Mouse (Mus musculus) forebrain, postnatal 0 days (tissue): ENCODE measurements at regions not wholly inside any gene's neighbourhood (a gene's known extent, or its start where the extent isn't known, plus 50 kb on each side); places are given as distances from the start of the nearest gene placed in this dataset.

Source experiments
- ATAC-seq: fragments of 200-750 bp; cut with Nextera tagmentation; 2 replicates; pipeline ENCODE4 v1.8.0; 2017; ENCODE audit warnings: mild to moderate bottlenecking, moderate library complexity
- DNase-seq: peaks from one replicate; pipeline ENCODE4 v3.0.0-alpha.2; 2015
- H3K27ac ChIP-seq: fragments of 300-500 bp; sonication (generic); 2 replicates; pipeline ENCODE4 v1.5.1; 2014; ENCODE audit warnings: low read depth, mild to moderate bottlenecking, antibody characterized with exemption, low read length, moderate library complexity, mixed read lengths
- H3K27me3 ChIP-seq: fragments of 300-500 bp; sonication (generic); 2 replicates; pipeline ENCODE4 v1.6.1; 2014; ENCODE audit warnings: mild to moderate bottlenecking, low read length, mixed read lengths; ENCODE audit not compliant: insufficient read depth
- H3K36me3 ChIP-seq: fragments of 300-500 bp; sonication (generic); 2 replicates; pipeline ENCODE4 v1.6.1; 2014; ENCODE audit warnings: mild to moderate bottlenecking, moderate library complexity; ENCODE audit not compliant: insufficient read depth
- H3K4me1 ChIP-seq: fragments of 300-500 bp; sonication (generic); 2 replicates; pipeline ENCODE4 v1.6.1; 2014; ENCODE audit warnings: antibody characterized with exemption; ENCODE audit not compliant: insufficient read depth
- H3K4me2 ChIP-seq: fragments of 300-500 bp; sonication (generic); 2 replicates; pipeline ENCODE4 v1.6.1; 2014; ENCODE audit warnings: low read depth, mild to moderate bottlenecking, moderate library complexity
- H3K4me3 ChIP-seq: fragments of 300-500 bp; sonication (generic); 2 replicates; pipeline ENCODE4 v1.5.1; 2014; ENCODE audit warnings: low read depth, low read length, mixed read lengths
- H3K9ac ChIP-seq: fragments of 300-500 bp; sonication (generic); 2 replicates; pipeline ENCODE4 v1.6.1; 2014; ENCODE audit warnings: mild to moderate bottlenecking
- H3K9me3 ChIP-seq: fragments of 300-500 bp; sonication (generic); 2 replicates; pipeline ENCODE4 v1.6.1; 2016; ENCODE audit warnings: low read length
- CTCF ChIP-seq: sonication (generic); IDR thresholded peaks from 2 replicates; pipeline ENCODE4 v1.5.1; 2016; ENCODE audit warnings: antibody characterized with exemption, control low read depth, low read depth
- WGBS: fragments of 180-500 bp; shearing (Covaris S2); extraction: QIAGEN DNeasy Blood & Tissue Kit; methylation state at CpG from one replicate; pipeline ENCODE4 v1.1.7; 2014; 5-methylcytosine and 5-hydroxymethylcytosine counted together

GRCm38 (mm10) chr9:85577812-85578211 lies 171.3 kb downstream of the Ibtk start:
- ATAC-seq (no peak), DNase-seq (no peak)
- no peak overlapping the region for H3K9ac ChIP-seq
- H3K4me2 ChIP-seq: no peak overlapping the region
- TF ChIP-seq CTCF: no peak
- H3K27ac ChIP-seq: no peak overlapping the region
- H3K4me1 ChIP-seq: no peaks in the 10 kb centered on the region
- no peaks in the 10 kb centered on the region for H3K36me3 ChIP-seq
- 87% methylated on average over 7 of the region's 7 CpGs for WGBS
- no peak overlapping the region for H3K4me3 ChIP-seq
- no peaks in the 10 kb centered on the region for H3K9me3 ChIP-seq
- H3K27me3 ChIP-seq: no peaks in the 10 kb centered on the region

GRCm38 (mm10) chr9:85577338-85577737 lies 171.8 kb downstream of the Ibtk start:
- no peak overlapping the region for H3K4me2 ChIP-seq
- DNase-seq (no peak), ATAC-seq (no peak)
- TF ChIP-seq CTCF: no peak
- no peak overlapping the region for H3K9ac ChIP-seq
- 98% methylated on average over 1 of the region's 1 CpGs for WGBS
- no peaks in the 10 kb centered on the region for H3K27me3 ChIP-seq
- H3K36me3 ChIP-seq: no peaks in the 10 kb centered on the region
- no peak overlapping the region for H3K27ac ChIP-seq
- H3K4me3 ChIP-seq: no peak overlapping the region
- H3K9me3 ChIP-seq: no peaks in the 10 kb centered on the region
- no peaks in the 10 kb centered on the region for H3K4me1 ChIP-seq

GRCm38 (mm10) chr9:85568877-85569276 lies 180.3 kb downstream of the Ibtk start:
- H3K4me3 ChIP-seq: no peak overlapping the region
- no peak overlapping the region for H3K9ac ChIP-seq
- H3K4me1 ChIP-seq: no peaks in the 10 kb centered on the region
- no peak overlapping the region for H3K27ac ChIP-seq
- no peak overlapping the region for H3K4me2 ChIP-seq
- H3K9me3 ChIP-seq: no peaks in the 10 kb centered on the region
- TF ChIP-seq CTCF: no peak
- H3K27me3 ChIP-seq: no peaks in the 10 kb centered on the region
- H3K36me3 ChIP-seq: no peaks in the 10 kb centered on the region
- 84% methylated on average over 8 of the region's 8 CpGs for WGBS
- no peak for ATAC-seq
- no peak for DNase-seq

- 38% methylated on average over 1 of the region's 1 CpGs for WGBS
- ATAC-seq (no peak), DNase-seq (no peak)
- Histone ChIP-seq H3K4me2 (no peak overlapping the region), H3K9ac (no peak overlapping the region), H3K27me3 (no peaks in the 10 kb centered on the region), H3K27ac (no peak overlapping the region), H3K4me3 (no peak overlapping the region), H3K36me3 (no peaks in the 10 kb centered on the region), H3K9me3 (no peaks in the 10 kb centered on the region), H3K4me1 (no peaks in the 10 kb centered on the region)
- no peak for TF ChIP-seq CTCF
Measured at GRCm38 (mm10) chr9:85551871-85552270, 197.3 kb downstream of the Ibtk start.

- Histone ChIP-seq H3K4me1 (no peaks in the 10 kb centered on the region), H3K9ac (no peak overlapping the region), H3K27ac (no peak overlapping the region), H3K36me3 (no peaks in the 10 kb centered on the region), H3K9me3 (no peaks in the 10 kb centered on the region), H3K4me3 (no peak overlapping the region), H3K4me2 (no peak overlapping the region), H3K27me3 (no peaks in the 10 kb centered on the region)
- 96% methylated on average over 3 of the region's 3 CpGs for WGBS
- no peak for TF ChIP-seq CTCF
- ATAC-seq: no peak
- DNase-seq: no peak
Measured at GRCm38 (mm10) chr9:85550455-85550854, 198.7 kb downstream of the Ibtk start.

GRCm38 (mm10) chr9:85546226-85546625 lies 202.9 kb downstream of the Ibtk start:
- 78% methylated on average over 2 of the region's 2 CpGs for whole genome bisulfite sequencing
- no peak for TF ChIP-seq CTCF
- no peak for ATAC-seq

GRCm38 (mm10) chr9:85545566-85545965 lies 203.6 kb downstream of the Ibtk start:
- 88% methylated on average over 1 of the region's 1 CpGs for WGBS
- Histone ChIP-seq H3K27ac (no peak overlapping the region), H3K9ac (no peak overlapping the region), H3K4me2 (no peak overlapping the region), H3K36me3 (no peaks in the 10 kb centered on the region), H3K9me3 (no peaks in the 10 kb centered on the region), H3K4me3 (no peak overlapping the region), H3K4me1 (no peaks in the 10 kb centered on the region), H3K27me3 (no peaks in the 10 kb centered on the region)
- no peak for DNase-seq
- ATAC-seq: no peak
- TF ChIP-seq CTCF: no peak

More at GRCm38 (mm10) chr9:85546226-85546625, 202.9 kb downstream of the Ibtk start:
- no peak overlapping the region for H3K4me2 ChIP-seq
- no peak overlapping the region for H3K4me3 ChIP-seq
- H3K27me3 ChIP-seq: no peaks in the 10 kb centered on the region
- no peaks in the 10 kb centered on the region for H3K4me1 ChIP-seq
- no peak overlapping the region for H3K9ac ChIP-seq
- no peak for DNase-seq
- H3K27ac ChIP-seq: no peak overlapping the region
- no peaks in the 10 kb centered on the region for H3K9me3 ChIP-seq
- H3K36me3 ChIP-seq: no peaks in the 10 kb centered on the region

- no peaks in the 10 kb centered on the region for H3K9me3 ChIP-seq
- H3K4me2 ChIP-seq: no peak overlapping the region
- no peaks in the 10 kb centered on the region for H3K27me3 ChIP-seq
- ATAC-seq (no peak), DNase-seq (no peak)
- 78% methylated on average over 3 of the region's 3 CpGs for WGBS
- H3K4me1 ChIP-seq: no peaks in the 10 kb centered on the region
- H3K4me3 ChIP-seq: no peak overlapping the region
- H3K27ac ChIP-seq: no peak overlapping the region
- TF ChIP-seq CTCF: no peak
- H3K9ac ChIP-seq: no peak overlapping the region
- H3K36me3 ChIP-seq: no peaks in the 10 kb centered on the region
Measured at GRCm38 (mm10) chr9:85538557-85538956, 210.6 kb downstream of the Ibtk start.
